Mouse (Mus musculus) urinary bladder, postnatal 0 days (tissue): ENCODE data around the gene Hdhd3. TPM values are rescaled to one million over a fixed set of nuclear protein-coding genes. Genes with fewer than 3 reads are reported as not detected.

Experiments used
- polyA plus RNA-seq: library from polyadenylated mRNA; unstranded; fragments of >200 nt; fragmentation: Nextera tagmentation; extraction: Ambion mirVana; gene quantifications from 2 replicates; pipeline ENCODE4 v1.2.1, GENCODE M21; 2015

Gene Hdhd3
- 11.5 and 15.8 TPM in 2 replicates for polyA plus RNA-seq

GRCm38 (mm10) chr4:62503374-62503970, at the start of gene Hdhd3:
Gene Hdhd3, minus strand, starts transcription at chr4:62503467.

DNA sequence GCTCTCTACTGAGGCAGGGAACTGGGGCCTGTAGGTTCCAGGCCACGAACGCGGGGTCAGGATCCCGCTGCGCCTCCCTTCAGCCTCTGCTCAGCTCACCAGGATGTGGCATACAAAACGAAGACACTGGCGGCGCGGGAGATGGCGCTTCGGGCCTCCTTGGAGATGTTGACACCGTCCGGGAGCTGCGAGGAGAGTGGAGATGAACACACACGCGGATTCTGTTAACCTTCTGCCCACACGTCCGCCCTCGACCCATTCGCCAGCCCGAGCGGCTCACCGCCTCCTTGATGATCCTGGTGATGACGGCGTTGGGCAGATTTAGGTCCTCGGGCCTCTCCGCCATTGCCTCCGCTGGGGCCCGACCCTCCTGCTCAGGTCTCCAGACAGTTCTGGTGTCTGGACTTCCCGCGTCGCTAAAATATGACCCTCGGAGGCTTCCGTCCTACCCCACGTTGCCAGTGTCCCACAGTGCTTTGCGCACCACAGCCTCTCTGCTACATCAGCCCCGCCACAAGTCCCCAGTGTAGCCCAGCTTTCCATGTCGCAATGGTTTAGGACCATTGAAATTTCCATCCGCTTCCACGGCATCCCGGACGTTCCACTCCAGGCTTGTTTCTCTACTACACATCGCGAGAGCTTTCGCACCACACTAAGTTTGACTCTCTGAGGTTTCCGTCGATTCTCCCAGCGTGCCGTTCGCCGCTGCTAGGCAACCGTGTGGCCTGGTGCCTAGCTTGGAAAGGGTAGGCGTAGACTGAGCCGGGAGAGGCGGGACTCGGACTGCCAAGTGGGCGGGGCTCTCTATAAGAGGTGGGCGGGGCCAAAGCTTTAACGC, 21.6 kb upstream of the Hdhd3 start, which contains the start of the genes Pole3 and 4933430I17Rik:
TSS of gene Pole3 (minus strand) at position 418 of the 838 bp plus-strand sequence.
TSS of gene 4933430I17Rik (plus strand) at position 719 of the 838 bp plus-strand sequence.

DNA sequence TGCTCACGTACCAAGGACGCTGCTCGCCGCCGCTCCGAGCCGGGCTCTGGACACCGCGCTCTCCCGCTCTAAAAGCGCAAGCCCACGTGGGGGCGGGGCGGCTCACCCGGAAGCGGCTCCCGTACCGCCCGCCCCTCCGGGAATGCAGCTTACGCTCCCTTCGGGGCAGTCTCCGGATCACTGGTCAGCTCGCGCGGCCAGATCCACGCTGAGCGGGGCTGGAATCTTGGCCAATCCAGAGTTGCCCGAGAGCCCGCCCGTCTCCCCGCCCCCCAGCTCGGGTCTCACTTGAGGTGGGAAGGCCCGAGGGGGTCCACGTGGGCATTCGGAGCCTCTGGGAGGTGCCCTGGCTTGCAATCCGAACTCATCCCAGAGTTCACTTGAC, 16.6 kb upstream of the Hdhd3 start, which contains the start of gene Alad:
TSS of gene Alad (minus strand) at position 70 of the 385 bp plus-strand sequence.

DNA sequence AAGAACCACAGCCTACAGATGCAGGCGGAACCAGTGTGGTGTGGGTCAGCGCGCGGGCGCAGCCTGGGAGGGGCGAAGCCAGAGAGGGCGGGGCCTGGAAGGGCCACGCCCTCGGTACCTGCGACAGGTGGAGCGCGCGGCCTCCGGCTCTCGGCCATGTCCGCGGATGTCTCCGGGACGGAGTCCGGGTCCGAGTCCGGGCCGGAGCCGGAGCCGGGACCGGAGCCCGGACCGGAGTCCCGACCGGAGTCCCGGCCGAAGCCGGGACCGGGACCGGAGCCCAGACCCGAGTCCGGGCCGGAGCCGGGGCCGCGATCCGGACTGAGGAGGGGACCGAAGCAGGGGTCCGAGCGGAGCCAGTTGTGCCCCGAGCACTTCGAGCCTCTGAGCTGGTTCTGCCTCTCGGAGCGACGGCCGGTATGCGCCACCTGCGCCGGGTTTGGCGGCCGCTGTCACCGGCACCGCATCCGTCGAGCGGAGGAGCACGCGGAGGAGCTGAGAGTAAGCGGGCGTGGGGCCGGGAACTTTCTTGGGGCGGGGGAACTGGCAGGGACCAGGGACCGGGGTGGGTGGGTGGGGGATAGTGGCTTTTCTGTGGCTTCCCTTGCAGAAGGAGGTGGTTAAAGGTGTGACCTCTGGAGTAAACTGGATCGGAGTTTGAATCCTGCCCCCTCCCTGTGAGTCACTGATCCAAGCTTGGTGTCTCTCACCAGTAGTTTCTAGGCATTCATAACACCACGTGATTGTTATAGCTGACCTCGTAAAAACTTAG, 23.1 kb downstream of the Hdhd3 start, which contains the start of gene Bspry:
TSS of gene Bspry (plus strand) at position 117 of the 772 bp plus-strand sequence.

DNA sequence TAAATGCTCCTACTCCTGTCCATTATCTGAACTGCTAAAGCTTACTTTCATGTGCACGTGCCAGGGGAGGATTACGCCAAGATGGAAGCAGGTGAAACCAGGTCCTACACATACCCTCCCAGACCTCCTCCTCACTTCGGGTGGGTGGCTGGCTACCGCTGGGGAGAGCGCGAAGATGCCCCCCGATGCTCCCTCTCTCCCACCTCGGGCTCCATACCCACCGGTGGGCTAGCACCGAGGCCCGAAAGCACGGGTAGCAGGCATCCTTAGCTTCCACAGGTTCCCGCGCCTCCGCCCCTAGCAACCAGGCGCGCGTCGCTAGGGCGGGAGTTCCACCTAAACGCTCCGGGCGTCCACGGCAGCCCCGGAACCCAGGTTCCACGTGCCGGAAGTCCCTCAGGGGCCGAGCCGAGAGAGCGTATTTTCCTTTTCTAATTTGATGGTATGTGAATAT, 32.6 kb downstream of the Hdhd3 start, which contains the start of gene Wdr31:
TSS of gene Wdr31 (minus strand) at position 299 of the 454 bp plus-strand sequence.

Other genes with a start within 250 kb of the Hdhd3 start
- 18.9 and 23.9 TPM in 2 replicates for gene Slc31a2, start 240.9 kb downstream of the Hdhd3 start, polyA plus RNA-seq
- 16.1 and 19.1 TPM in 2 replicates for gene Fkbp15, start 142.9 kb downstream of the Hdhd3 start, polyA plus RNA-seq
- 23.5 and 27.8 TPM in 2 replicates for gene Slc31a1, start 142.7 kb downstream of the Hdhd3 start, polyA plus RNA-seq
- 80.3 and 86.8 TPM in 2 replicates for gene Cdc26, start 94.8 kb downstream of the Hdhd3 start, polyA plus RNA-seq
- gene Prpf4, start 94.7 kb downstream of the Hdhd3 start, polyA plus RNA-seq = 7.8 and 8.0 TPM in 2 replicates
- gene Rnf183, start 68.2 kb downstream of the Hdhd3 start, polyA plus RNA-seq = not detected in 2 replicates
- 2.6 and 3.5 TPM in 2 replicates for gene Wdr31, start 32.6 kb downstream of the Hdhd3 start, polyA plus RNA-seq
- gene Bspry, start 23.4 kb downstream of the Hdhd3 start, polyA plus RNA-seq = 7.5 and 8.6 TPM in 2 replicates
- 56.3 and 60.7 TPM in 2 replicates for gene Alad, start 16.5 kb upstream of the Hdhd3 start, polyA plus RNA-seq
- gene Pole3, start 21.6 kb upstream of the Hdhd3 start, polyA plus RNA-seq = 37.5 and 39.9 TPM in 2 replicates
- 0.16 and 0.40 TPM in 2 replicates for gene 4933430I17Rik, start 21.9 kb upstream of the Hdhd3 start, polyA plus RNA-seq
- 25.3 and 28.9 TPM in 2 replicates for gene Rgs3, start 56.4 kb upstream of the Hdhd3 start, polyA plus RNA-seq